Mouse (Mus musculus): ENCODE measurements around the gene Cerk. TPM values are rescaled to one million over a fixed set of nuclear protein-coding genes. Genes with fewer than 3 reads are reported as not detected.

The Cerk gene
- total and polyA plus RNA-seq, 3 experiments, result 2.5 to 10.3 (median 4.4) TPM

- no peaks in the 10 kb centered on the region for H3K9me3 ChIP-seq (replicated peaks; ENCODE audit: low read length)
- H3K79me2 ChIP-seq (replicated peaks; ENCODE audit: control insufficient read depth, extremely low read depth, insufficient read depth, poor library complexity, severe bottlenecking), result 0 out of 2 replicates have a peak, but pooled peaks cover 3% of the 10 kb centered on the region
- peaks cover 35% of the 10 kb centered on the region for H3K27me3 ChIP-seq (replicated peaks)
- no peaks in the 10 kb centered on the region for H3K36me3 ChIP-seq (replicated peaks in 1 of 2; ENCODE audit: control insufficient read depth in 1 of 2, insufficient read depth in 1 of 2, low read length in 1 of 2)
- H3K27ac ChIP-seq (ENCODE audit: insufficient read depth, low read depth), result peak overlapping the region; percentile 62
- dilution Hi-C loops (cut with MboI; ENCODE audit: extremely low pct_ligation_motif_present, extremely low pct_unique_long_range_greater_than_20kb, low sequenced_read_pairs), result no loop called here
- H3K4me3 ChIP-seq (replicated peaks in 1 of 3; ENCODE audit: low read depth in 2 of 3, low read length in 2 of 3, poor library complexity in 1 of 3), result peak overlapping the region in 1 of 3 experiments; percentile 2
- H3K9ac ChIP-seq (ENCODE audit: insufficient read depth, low read depth), result no peak overlapping the region
- in situ Hi-C loops (cut with MboI; ENCODE audit: low pct_ligation_motif_present, low pct_unique_long_range_greater_than_20kb, low sequenced_read_pairs), result no loop called here
- H3K4me2 ChIP-seq (ENCODE audit: insufficient read depth, low read depth, poor library complexity, severe bottlenecking), result peak overlapping the region; percentile 80
- TF ChIP-seq HCFC1 (IDR thresholded peaks at IDR 0.05; ENCODE audit: low read depth, low read length) (no peak), ELF1 (IDR thresholded peaks at IDR 0.05; ENCODE audit: low read depth, low read length) (no peak), UBTF (IDR thresholded peaks at IDR 0.05; ENCODE audit: low read depth, low read length) (no peak), GABPA (IDR thresholded peaks at IDR 0.05; ENCODE audit: insufficient replicate concordance, low read depth, low read length) (no peak), PAX5 (IDR thresholded peaks at IDR 0.05; ENCODE audit: low read length) (no peak), NELFE (IDR thresholded peaks at IDR 0.05; ENCODE audit: low read depth, low read length) (no peak), TCF12 (IDR thresholded peaks at IDR 0.05; ENCODE audit: low read depth, low read length) (0 out of 2 replicates have a peak, but pooled peaks have one; percentile 19)
- H3K4me1 ChIP-seq (ENCODE audit: control insufficient read depth in 1 of 2, insufficient read depth in 2 of 2), result peaks cover 35 to 58% of the 10 kb centered on the region in 2 experiments
- no peak for DNase-seq (ENCODE audit: extremely low read depth)
Measured at GRCm38 (mm10) chr15:86172526-86172925, 13.4 kb downstream of the Cerk start.

GRCm38 (mm10) chr15:86172124-86172523 lies 13.8 kb downstream of the Cerk start:
- no peaks in the 10 kb centered on the region for H3K9me3 ChIP-seq (replicated peaks; ENCODE audit: low read length)
- no peak for DNase-seq (ENCODE audit: extremely low read depth)
- H3K4me2 ChIP-seq (ENCODE audit: insufficient read depth, low read depth, poor library complexity, severe bottlenecking), result no peak overlapping the region
- no peak overlapping the region for H3K27ac ChIP-seq (ENCODE audit: insufficient read depth, low read depth)
- H3K9ac ChIP-seq (ENCODE audit: insufficient read depth, low read depth), result no peak overlapping the region
- no peak for TF ChIP-seq NELFE (IDR thresholded peaks at IDR 0.05; ENCODE audit: low read depth, low read length)
- TF ChIP-seq ZC3H11A (IDR thresholded peaks at IDR 0.05; ENCODE audit: low read depth, low read length), result no peak
- TF ChIP-seq SIN3A (IDR thresholded peaks at IDR 0.05; ENCODE audit: low read length), result no peak
- TF ChIP-seq MEF2A (IDR thresholded peaks at IDR 0.05; ENCODE audit: borderline replicate concordance, low read depth, low read length), result no peak
- TF ChIP-seq E2F4 (IDR thresholded peaks at IDR 0.05; ENCODE audit: insufficient replicate concordance, low read depth, low read length), result no peak
- TF ChIP-seq TBP (conservative IDR thresholded peaks at IDR 0.05; ENCODE audit: low read depth, low read length), result no peak
- TF ChIP-seq MYC (IDR thresholded peaks at IDR 0.05; ENCODE audit: low read depth, low read length), result no peak
- no peak for TF ChIP-seq CHD2 (IDR thresholded peaks at IDR 0.05; ENCODE audit: low read length)
- no peak for TF ChIP-seq EP300 (IDR thresholded peaks at IDR 0.05; ENCODE audit: low read length)
- H3K4me3 ChIP-seq (replicated peaks in 1 of 3; ENCODE audit: low read depth in 2 of 3, low read length in 2 of 3, poor library complexity in 1 of 3), result no peak overlapping the region
- peaks cover 35 to 56% of the 10 kb centered on the region in 2 experiments for H3K4me1 ChIP-seq (ENCODE audit: control insufficient read depth in 1 of 2, insufficient read depth in 2 of 2)
- dilution Hi-C loops (cut with MboI; ENCODE audit: extremely low pct_ligation_motif_present, extremely low pct_unique_long_range_greater_than_20kb, low sequenced_read_pairs) (no loop called here), in situ Hi-C loops (cut with MboI; ENCODE audit: low pct_ligation_motif_present, low pct_unique_long_range_greater_than_20kb, low sequenced_read_pairs) (no loop called here)
- no peaks in the 10 kb centered on the region for H3K36me3 ChIP-seq (replicated peaks in 1 of 2; ENCODE audit: control insufficient read depth in 1 of 2, insufficient read depth in 1 of 2, low read length in 1 of 2)
- H3K79me2 ChIP-seq (replicated peaks; ENCODE audit: control insufficient read depth, extremely low read depth, insufficient read depth, poor library complexity, severe bottlenecking), result 0 out of 2 replicates have a peak, but pooled peaks cover 3% of the 10 kb centered on the region
- H3K27me3 ChIP-seq (replicated peaks), result peaks cover 33% of the 10 kb centered on the region

All from CH12.LX (cell line).